Mouse (Mus musculus) brain, adult 2 months (tissue): ENCODE data around the gene Osbpl10.
A peak's percentile ranks its signal among the peaks of the same experiment; 100 is the strongest.

ENCODE experiments used
- DNase-seq: peaks from one replicate; pipeline ENCODE4 v3.0.0; 2011; ENCODE audit warnings: low read depth, low spot score

Osbpl10 gene

GRCm38 (mm10) chr9:114982689-114983360, 4.5 kb downstream of the Osbpl10 start, which contains the start of gene Rps27rt:
Gene Rps27rt (minus strand): TSS chr9:114982739.
- DNase-seq = peak; percentile 81

GRCm38 (mm10) chr9:114985741-114986140, 7.4 kb downstream of the Osbpl10 start:
- no peak for DNase-seq

- DNase-seq = peak; percentile 47
Observed at GRCm38 (mm10) chr9:114986361-114986760, 8.0 kb downstream of the Osbpl10 start.

- DNase-seq = no peak
Observed at GRCm38 (mm10) chr9:114988029-114988428, 9.7 kb downstream of the Osbpl10 start.

- DNase-seq = peak; percentile 56
Observed at GRCm38 (mm10) chr9:114988610-114989327, 10.4 kb downstream of the Osbpl10 start.

- DNase-seq = no peak
Observed at GRCm38 (mm10) chr9:114990421-114990820, 12.1 kb downstream of the Osbpl10 start.

DNA sequence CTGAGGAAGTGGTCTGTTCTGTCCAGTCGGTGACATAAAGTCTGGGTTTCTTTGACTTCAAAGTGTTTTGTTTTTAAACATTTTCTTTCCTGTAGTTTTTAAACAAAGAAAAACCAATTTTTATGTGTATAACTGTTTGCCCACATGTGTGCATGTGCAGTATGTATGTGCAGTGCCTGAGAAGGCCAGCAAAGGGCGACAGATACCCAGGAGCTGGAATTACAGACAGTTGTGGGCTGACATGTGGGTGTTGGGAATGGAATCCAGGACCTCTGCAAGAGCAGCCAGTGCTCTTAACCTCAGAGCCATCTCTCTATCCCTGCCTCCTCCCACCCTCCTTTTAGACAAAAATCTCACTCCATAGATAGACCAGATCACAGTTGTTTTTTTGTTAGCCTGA, 14.2 kb downstream of the Osbpl10 start:
- no peak for DNase-seq

DNA sequence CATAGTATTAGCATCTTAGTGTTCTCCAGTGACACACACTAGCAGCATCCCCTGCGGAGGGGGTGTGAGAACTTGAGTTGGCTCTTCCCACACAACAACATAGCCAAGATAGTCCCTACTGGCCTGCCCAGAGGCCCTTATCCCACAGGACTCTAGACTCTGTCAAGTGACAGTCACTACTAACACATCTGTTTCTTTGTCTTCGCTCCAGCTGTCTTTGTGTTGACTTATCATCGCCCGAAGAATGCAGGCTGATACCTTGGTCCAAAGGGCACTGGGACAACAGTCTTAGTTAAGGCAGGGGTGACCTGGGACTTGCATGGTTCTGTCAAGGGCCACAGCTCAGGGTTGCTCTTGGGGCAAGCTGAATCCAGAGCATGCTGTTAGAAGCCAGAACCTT, 16.9 kb downstream of the Osbpl10 start:
- DNase-seq = no peak

DNA sequence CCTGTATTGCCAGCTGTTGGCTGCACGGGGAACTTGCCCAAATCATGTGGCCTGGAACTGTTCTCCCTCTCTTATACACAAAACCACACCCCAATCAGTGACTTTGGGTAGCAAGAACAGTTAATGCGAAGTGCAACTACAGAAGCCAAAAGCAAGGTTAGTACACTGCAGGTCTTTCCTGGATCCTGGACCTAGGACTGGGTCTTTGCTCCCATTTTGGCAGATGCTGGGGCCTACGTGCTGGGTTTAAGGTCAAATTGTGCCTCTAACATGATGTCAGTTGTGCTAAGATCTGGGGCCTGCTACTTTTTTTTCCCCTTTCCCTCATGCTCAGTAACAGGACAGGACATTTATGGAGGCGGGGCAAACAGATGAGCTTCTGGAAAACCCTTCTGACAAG, 17.3 kb downstream of the Osbpl10 start:
- DNase-seq = no peak

GRCm38 (mm10) chr9:114996489-114996888, 18.1 kb downstream of the Osbpl10 start:
- no peak for DNase-seq

DNA sequence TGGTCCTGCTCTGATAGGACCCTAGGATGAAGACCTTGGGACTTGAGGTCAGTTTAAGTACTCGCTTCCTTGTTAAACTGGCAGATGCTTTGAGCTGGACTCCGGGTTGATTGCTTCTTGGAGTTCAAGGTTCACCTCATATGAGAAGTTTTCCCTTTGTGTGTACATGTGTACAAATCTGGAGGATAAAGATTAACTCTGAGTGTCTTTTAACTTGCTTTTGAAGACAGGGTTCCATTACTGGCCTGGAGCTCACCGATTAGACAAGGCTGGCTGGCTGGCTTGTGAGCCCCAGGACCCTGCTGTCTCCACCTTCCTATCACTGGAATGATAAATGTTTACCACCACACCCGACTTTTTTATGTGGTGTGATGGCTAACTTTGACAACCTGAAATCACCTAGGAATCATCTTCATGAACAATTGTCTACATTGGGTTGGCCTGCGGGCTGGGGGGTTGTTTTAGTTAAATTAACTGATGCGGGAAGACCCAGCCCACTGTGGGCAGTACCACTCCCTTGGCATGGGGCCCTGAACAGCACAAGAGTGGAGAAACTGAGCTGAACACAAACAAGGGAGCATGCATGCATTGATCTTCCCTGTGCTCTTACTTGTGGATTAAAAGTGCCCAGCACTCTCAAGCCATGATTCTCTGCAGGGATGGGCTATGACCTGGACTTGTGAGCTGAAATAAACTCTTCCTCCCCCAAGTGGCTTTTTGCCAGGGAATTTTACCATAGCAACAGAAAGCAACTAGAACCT, 20.8 kb downstream of the Osbpl10 start:
- DNase-seq = no peak

DNA sequence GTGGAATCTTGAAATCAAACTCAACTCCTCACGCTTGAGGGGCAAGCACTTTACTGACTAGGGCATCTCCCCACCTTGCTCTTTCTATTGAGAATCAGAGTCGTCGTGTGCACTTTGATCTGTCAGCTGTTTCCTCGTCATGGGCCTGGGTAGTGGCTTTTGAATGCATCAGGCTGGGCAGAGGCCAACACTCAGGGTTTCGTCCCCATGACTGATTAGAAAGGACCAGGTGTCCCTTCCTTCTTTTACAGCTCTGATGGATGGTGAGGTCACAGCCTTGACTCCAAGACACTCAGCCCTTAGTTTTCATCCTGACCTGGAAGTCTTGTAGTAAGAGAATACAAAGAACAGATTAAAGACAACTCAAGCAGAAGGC, 21.4 kb downstream of the Osbpl10 start:
- no peak for DNase-seq

DNA sequence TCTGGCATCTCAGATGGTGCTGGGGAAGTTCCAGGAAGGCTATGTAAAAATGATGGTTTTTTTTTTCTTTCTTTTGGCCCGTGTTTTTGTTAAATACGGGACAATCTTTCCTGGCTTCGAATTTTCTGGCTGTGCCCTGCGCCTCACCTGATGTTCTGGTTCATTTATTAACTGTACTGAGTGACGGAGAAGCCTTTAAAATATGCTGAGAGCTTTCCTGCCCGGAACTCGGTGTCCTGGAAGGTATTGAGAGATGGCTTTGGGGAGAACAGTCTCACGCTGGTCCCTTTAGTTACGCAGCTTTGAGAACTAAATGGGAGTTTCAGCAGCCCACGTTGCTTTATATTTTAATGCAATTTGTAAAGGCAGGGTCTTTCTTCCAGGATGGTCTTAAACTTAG, 27.1 kb downstream of the Osbpl10 start:
- DNase-seq = no peak

DNA sequence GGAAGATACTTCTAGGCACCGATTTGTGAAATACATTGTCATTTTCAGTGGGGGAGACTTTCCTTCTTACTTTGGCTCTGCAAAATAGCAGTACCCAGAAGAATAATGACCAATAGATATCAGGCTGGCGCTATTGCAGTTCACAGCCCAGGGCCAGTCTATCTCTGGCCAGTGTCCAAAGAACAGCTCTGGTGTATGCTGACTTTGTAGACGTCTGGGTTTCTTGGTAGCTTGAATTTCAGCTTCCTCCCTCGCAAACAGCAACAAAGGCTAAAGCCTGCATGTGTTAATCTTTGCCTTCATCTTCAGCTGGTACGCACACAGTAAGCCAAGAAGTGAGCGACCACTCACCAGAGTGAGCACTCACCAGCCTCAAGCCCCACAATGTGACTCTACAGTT, 29.4 kb downstream of the Osbpl10 start:
- no peak for DNase-seq

- peak; percentile 80 for DNase-seq
Observed at GRCm38 (mm10) chr9:115008194-115008593, 29.8 kb downstream of the Osbpl10 start.

GRCm38 (mm10) chr9:115012367-115012766, 34.0 kb downstream of the Osbpl10 start:
- DNase-seq = peak; percentile 40

- no peak for DNase-seq
Observed at GRCm38 (mm10) chr9:115020141-115020540, 41.8 kb downstream of the Osbpl10 start.

- DNase-seq = no peak
Observed at GRCm38 (mm10) chr9:115021419-115021818, 43.0 kb downstream of the Osbpl10 start.

- no peak for DNase-seq
Observed at GRCm38 (mm10) chr9:115023137-115023536, 44.8 kb downstream of the Osbpl10 start.

GRCm38 (mm10) chr9:115023708-115024383, 45.5 kb downstream of the Osbpl10 start:
- peak; percentile 93 for DNase-seq

- no peak for DNase-seq
Observed at GRCm38 (mm10) chr9:115029307-115029706, 50.9 kb downstream of the Osbpl10 start.

DNA sequence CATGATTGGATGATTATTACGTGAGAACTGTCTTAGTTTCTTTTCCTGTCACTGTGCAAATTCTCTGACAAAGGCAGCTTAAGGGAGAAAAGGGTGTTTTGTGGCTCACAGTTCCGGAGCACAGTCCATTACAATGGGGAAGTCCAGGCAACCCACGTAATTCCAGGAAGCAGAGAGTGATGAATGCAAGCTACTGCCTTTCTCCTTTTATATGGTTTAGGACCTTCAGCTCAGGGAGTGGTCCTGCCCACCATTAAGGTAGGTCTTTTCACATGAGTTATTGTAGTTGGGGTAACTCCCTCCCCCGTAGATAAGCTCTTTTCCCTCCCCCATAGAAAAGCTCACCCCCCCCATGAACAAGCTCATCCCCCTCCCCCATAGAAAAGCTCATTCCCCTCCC, 52.2 kb downstream of the Osbpl10 start:
- no peak for DNase-seq
